Comparison of ENCODE assay signal across 31 mouse cellular contexts in the genomic region with DNA sequence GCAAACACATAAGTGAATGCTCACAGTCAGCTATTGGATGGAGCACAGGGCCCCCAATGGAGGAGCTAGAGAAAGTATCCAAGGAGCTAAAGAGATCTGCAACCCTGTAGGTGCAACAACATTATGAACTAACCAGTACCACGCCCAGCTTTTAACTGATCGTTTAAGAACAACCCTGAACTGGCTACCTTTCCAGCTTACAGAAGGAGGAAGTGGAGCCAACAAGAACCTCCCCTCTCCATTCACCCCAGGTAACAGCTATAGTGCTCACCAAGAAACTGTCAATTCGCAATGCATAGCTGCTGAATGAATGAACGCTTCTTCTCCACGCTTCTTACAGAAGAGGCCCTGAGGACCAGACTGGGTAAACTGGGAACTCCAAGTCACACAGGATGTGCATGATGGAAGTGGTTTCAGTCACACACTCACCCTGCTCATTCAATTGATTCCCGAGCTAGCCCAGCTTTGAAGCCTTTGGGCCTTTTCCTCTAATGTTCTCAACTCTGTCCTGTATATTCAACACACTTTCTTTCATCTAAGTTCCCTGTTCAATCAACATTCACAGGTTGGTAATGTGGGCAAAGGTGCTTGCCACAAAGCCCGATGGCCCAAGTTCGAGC. TPM values are rescaled to one million over a fixed set of nuclear protein-coding genes. Genes with fewer than 3 reads are reported as not detected.
A peak's percentile ranks its signal among the peaks of the same experiment; 100 is the strongest.
DNase-seq lines count a peak whose midpoint lies in the region; ATAC-seq lines count a peak whose summit lies in the region.
"Had no signal": no experiment of that assay in that cellular context is flagged by ENCODE, and none has a peak within 500 bp of the region (broad histone marks: within the 10 kb centered on the region; RNA-seq: fewer than 3 reads in every experiment).

No protein-coding gene starts in this region.

- no peak for ATAC-seq in midbrain, embryonic 11.5 days (ENCODE audit: low FRiP score)
- no peak for ATAC-seq in midbrain, embryonic 13.5 days
- 0 out of 2 replicates have a peak, but pooled peaks have one; percentile 13 for ATAC-seq in megakaryocyte progenitor cell, adult 5-6 weeks (replicated peaks; ENCODE audit: poor library complexity)
- ATAC-seq in neutrophil, adult 5-6 weeks (ENCODE audit: extremely low read depth, insufficient number of reproducible peaks, low FRiP score, poor library complexity, severe bottlenecking) = 0 out of 2 replicates have a peak, but pooled peaks have one; percentile 30
- ATAC-seq in granulocyte monocyte progenitor cell, adult 5-6 weeks (replicated peaks; ENCODE audit: poor library complexity, severe bottlenecking) = no peak
- ATAC-seq: activated CD4-positive, CD25-positive, alpha-beta regulatory T cell, adult 4 months; forebrain, embryonic 15.5 days; hindbrain, embryonic 16.5 days had no signal

- no peaks in the 10 kb centered on the region for H3K27me3 ChIP-seq in midbrain, embryonic 11.5 days (ENCODE audit: control insufficient read depth, insufficient read depth, low read length)
- H3K27me3 ChIP-seq in midbrain, embryonic 13.5 days = no peaks in the 10 kb centered on the region
- H3K27me3 ChIP-seq: CH12.LX; embryonic facial prominence, embryonic 13.5 days; forebrain, embryonic 12.5 days; forebrain, embryonic 15.5 days; heart, embryonic 12.5 days; heart, embryonic 15.5 days; hindbrain, embryonic 13.5 days had no signal

- H3K4me3 ChIP-seq in midbrain, embryonic 11.5 days (ENCODE audit: low read depth, low read length) = no peak overlapping the region
- no peak overlapping the region for H3K4me3 ChIP-seq in midbrain, embryonic 13.5 days (replicated peaks)
- H3K4me3 ChIP-seq: embryonic facial prominence, embryonic 10.5 days; embryonic facial prominence, embryonic 13.5 days; erythroblast, embryonic 14.5 days; forebrain, embryonic 12.5 days; forebrain, embryonic 15.5 days; heart, embryonic 12.5 days; heart, embryonic 15.5 days; hindbrain, embryonic 10.5 days; hindbrain, embryonic 13.5 days had no signal

- DNase-seq in midbrain, embryonic 11.5 days (ENCODE audit: low spot score, missing footprints) = peak; percentile 80
- no peak for DNase-seq in embryo, embryonic 11 days
- no peak for DNase-seq in adrenal gland, postnatal 36 days
- DNase-seq: adrenal gland, adult 8-10 months; adrenal gland, postnatal 25 days; B cell, adult 2 months; cerebellum, adult 18-20 months; cerebellum, adult 9-10 months; cerebellum, postnatal 25 days; gastrocnemius, postnatal 14 days; heart, adult 18-20 months; heart, postnatal 10 days; heart, postnatal 36 days had no signal

- no peaks in the 10 kb centered on the region for H3K9me3 ChIP-seq in midbrain, embryonic 11.5 days (ENCODE audit: control insufficient read depth, low read length)
- H3K9me3 ChIP-seq in midbrain, embryonic 13.5 days = no peaks in the 10 kb centered on the region
- H3K9me3 ChIP-seq: embryonic facial prominence, embryonic 10.5 days; embryonic facial prominence, embryonic 13.5 days; forebrain, embryonic 12.5 days; forebrain, embryonic 15.5 days; G1E; heart, embryonic 12.5 days; heart, embryonic 15.5 days; hindbrain, embryonic 13.5 days had no signal

- H3K36me3 ChIP-seq in midbrain, embryonic 11.5 days (ENCODE audit: control insufficient read depth, insufficient read depth, low read length) = no peaks in the 10 kb centered on the region
- peaks cover 8% of the 10 kb centered on the region; the same call in 1 of the 2 replicates for H3K36me3 ChIP-seq in midbrain, embryonic 13.5 days
- H3K36me3 ChIP-seq: forebrain, embryonic 15.5 days; heart, embryonic 15.5 days; hindbrain, embryonic 13.5 days had no signal

- H3K9ac ChIP-seq in midbrain, embryonic 11.5 days (ENCODE audit: low read length) = no peak overlapping the region
- H3K9ac ChIP-seq in midbrain, embryonic 13.5 days (replicated peaks) = no peak overlapping the region
- H3K9ac ChIP-seq: embryonic facial prominence, embryonic 13.5 days; forebrain, embryonic 12.5 days; forebrain, embryonic 15.5 days; heart, embryonic 12.5 days; heart, embryonic 15.5 days; hindbrain, embryonic 13.5 days had no signal

- WGBS in midbrain, embryonic 11.5 days = 91% methylated on average over 8 of the region's 8 CpGs
- WGBS in midbrain, embryonic 13.5 days = 96% methylated on average over 8 of the region's 8 CpGs

- H3K4me1 ChIP-seq in midbrain, embryonic 11.5 days (ENCODE audit: control insufficient read depth, insufficient read depth, low read length) = no peaks in the 10 kb centered on the region
- H3K4me1 ChIP-seq in midbrain, embryonic 13.5 days (replicated peaks) = 0 out of 2 replicates have a peak, but pooled peaks cover 6% of the 10 kb centered on the region

- H3K4me2 ChIP-seq in midbrain, embryonic 11.5 days = no peak overlapping the region
- no peak overlapping the region for H3K4me2 ChIP-seq in midbrain, embryonic 13.5 days (replicated peaks)
- H3K4me2 ChIP-seq: embryonic facial prominence, embryonic 13.5 days; forebrain, embryonic 12.5 days; forebrain, embryonic 15.5 days; heart, embryonic 12.5 days; heart, embryonic 15.5 days; hindbrain, embryonic 13.5 days had no signal

- no peak overlapping the region for H3K27ac ChIP-seq in midbrain, embryonic 11.5 days (ENCODE audit: low read depth, low read length)
- no peak overlapping the region for H3K27ac ChIP-seq in midbrain, embryonic 13.5 days
- H3K27ac ChIP-seq: embryonic facial prominence, embryonic 10.5 days; embryonic facial prominence, embryonic 13.5 days; forebrain, embryonic 12.5 days; forebrain, embryonic 15.5 days; heart, embryonic 15.5 days; hindbrain, embryonic 10.5 days; hindbrain, embryonic 13.5 days had no signal

RNA-seq across cellular contexts. Expression of a gene that starts 23.0 kb away (rescaled TPM):
- polyA plus RNA-seq in midbrain, embryonic 11.5 days (2014; fragmentation: Nextera tagmentation; extraction: Ambion mirVana) = 5.0 and 6.1 TPM in 2 replicates
- 7.9 and 10.2 TPM in 2 replicates for polyA plus RNA-seq in midbrain, embryonic 13.5 days (2015; fragmentation: Nextera tagmentation; extraction: Ambion mirVana)
- total RNA-seq in megakaryocyte progenitor cell, adult 5-6 weeks (2015) = 14.7 and 14.9 TPM in 2 replicates
- total RNA-seq in megakaryocyte progenitor cell, adult 5-6 weeks (2017) = 1.1 and 3.4 TPM in 2 replicates
- total RNA-seq in neutrophil, adult 5-6 weeks (2017) = 11.9 and 12.9 TPM in 2 replicates
- 1 to 10 TPM; 9.4 to 9.9 TPM for total RNA-seq in adrenal gland, postnatal 36 days (2021)
- 12.2 and 21.8 TPM in 2 replicates for total RNA-seq in granulocyte monocyte progenitor cell, adult 5-6 weeks (2014; fragmentation: Nextera tagmentation)
- total RNA-seq in granulocyte monocyte progenitor cell, adult 5-6 weeks (2017) = 0.34 and 0.93 TPM in 2 replicates

RNA-seq across cellular contexts. Expression of a gene that starts 36.9 kb away (rescaled TPM):
- polyA plus RNA-seq in midbrain, embryonic 11.5 days (2014; fragmentation: Nextera tagmentation; extraction: Ambion mirVana) = not detected in 2 replicates
- not detected in 2 replicates for polyA plus RNA-seq in midbrain, embryonic 13.5 days (2015; fragmentation: Nextera tagmentation; extraction: Ambion mirVana)
- 0.15 TPM in 1 of 2 replicates, not detected in the other for total RNA-seq in megakaryocyte progenitor cell, adult 5-6 weeks (2015)
- 0.04 TPM in 1 of 2 replicates, not detected in the other for total RNA-seq in megakaryocyte progenitor cell, adult 5-6 weeks (2017)
- 0.61 and 0.70 TPM in 2 replicates for total RNA-seq in neutrophil, adult 5-6 weeks (2017)
- under 1 TPM; 0.10 to 0.13 TPM for total RNA-seq in adrenal gland, postnatal 36 days (2021)
- not detected in 2 replicates for total RNA-seq in granulocyte monocyte progenitor cell, adult 5-6 weeks (2014; fragmentation: Nextera tagmentation)
- 0.31 TPM in 1 of 2 replicates, not detected in the other for total RNA-seq in granulocyte monocyte progenitor cell, adult 5-6 weeks (2017)
- total RNA-seq: common myeloid progenitor, adult 5-6 weeks; G1E; gastrocnemius, postnatal 14 days; heart, adult 18-20 months; heart, postnatal 10 days; heart, postnatal 36 days had no signal
- polyA plus RNA-seq: forebrain, embryonic 12.5 days; forebrain, embryonic 15.5 days; G1E; heart, embryonic 15.5 days had no signal

RNA-seq across cellular contexts. Expression of a gene that starts 57.3 kb away (rescaled TPM):
- polyA plus RNA-seq in midbrain, embryonic 11.5 days (2014; fragmentation: Nextera tagmentation; extraction: Ambion mirVana) = 8.9 and 10.9 TPM in 2 replicates
- 3.3 and 4.7 TPM in 2 replicates for polyA plus RNA-seq in midbrain, embryonic 13.5 days (2015; fragmentation: Nextera tagmentation; extraction: Ambion mirVana)
- 0.07 and 0.27 TPM in 2 replicates for total RNA-seq in megakaryocyte progenitor cell, adult 5-6 weeks (2015)
- total RNA-seq in megakaryocyte progenitor cell, adult 5-6 weeks (2017) = 0.21 and 0.24 TPM in 2 replicates
- 2.1 and 3.1 TPM in 2 replicates for total RNA-seq in neutrophil, adult 5-6 weeks (2017)
- 10 to 100 TPM; 36.7 to 85.9 TPM for total RNA-seq in adrenal gland, postnatal 36 days (2021)
- not detected in 2 replicates for total RNA-seq in granulocyte monocyte progenitor cell, adult 5-6 weeks (2014; fragmentation: Nextera tagmentation)
- total RNA-seq in granulocyte monocyte progenitor cell, adult 5-6 weeks (2017) = 0.13 TPM in 1 of 2 replicates, not detected in the other

Comparison
In these comparisons a context has a peak if more than half of its experiments do, and no peak if none do; other contexts are left out.
1. ATAC-seq: peak in megakaryocyte progenitor cell, adult 5-6 weeks (single experiment) and neutrophil, adult 5-6 weeks (single experiment); none in midbrain, embryonic 11.5 days (single experiment), midbrain, embryonic 13.5 days (single experiment) and granulocyte monocyte progenitor cell, adult 5-6 weeks (single experiment).